Mouse (Mus musculus) heart, embryonic 12.5 days (tissue): ENCODE results near the gene Fancl. TPM values are rescaled to one million over a fixed set of nuclear protein-coding genes. Genes with fewer than 3 reads are reported as not detected.

ENCODE experiments used
- ATAC-seq: fragments of 200-750 bp; cut with Nextera tagmentation; 2 replicates; pipeline ENCODE4 v1.8.0; 2017; ENCODE audit warnings: moderate TSS enrichment, moderate library complexity; ENCODE audit not compliant: insufficient number of reproducible peaks, low FRiP score
- H3K27ac ChIP-seq: fragments of 300-500 bp; sonication (generic); 2 replicates; pipeline ENCODE4 v1.5.1; 2016; ENCODE audit warnings: mild to moderate bottlenecking, moderate library complexity; ENCODE audit not compliant: poor library complexity, severe bottlenecking
- H3K27me3 ChIP-seq: fragments of 300-500 bp; sonication (generic); replicated peaks from 2 replicates; pipeline ENCODE4 v1.6.1; 2016; ENCODE audit warnings: mild to moderate bottlenecking, moderate library complexity
- H3K36me3 ChIP-seq: fragments of 300-500 bp; sonication (generic); 2 replicates; pipeline ENCODE4 v1.6.1; 2016; ENCODE audit warnings: mild to moderate bottlenecking, moderate library complexity
- H3K4me1 ChIP-seq: fragments of 300-500 bp; sonication (generic); replicated peaks from 2 replicates; pipeline ENCODE4 v1.6.1; 2016; ENCODE audit warnings: mild to moderate bottlenecking
- H3K4me2 ChIP-seq: fragments of 300-500 bp; sonication (generic); 2 replicates; pipeline ENCODE4 v1.6.1; 2016; ENCODE audit warnings: mild to moderate bottlenecking, moderate library complexity
- H3K4me3 ChIP-seq: fragments of 300-500 bp; sonication (generic); 2 replicates; pipeline ENCODE4 v1.5.1; 2016; ENCODE audit warnings: mild to moderate bottlenecking
- H3K9ac ChIP-seq: fragments of 300-500 bp; sonication (generic); 2 replicates; pipeline ENCODE4 v1.6.1; 2016; ENCODE audit warnings: mild to moderate bottlenecking, moderate library complexity
- H3K9me3 ChIP-seq: fragments of 300-500 bp; sonication (generic); replicated peaks from 2 replicates; pipeline ENCODE4 v1.6.1; 2016; ENCODE audit warnings: mild to moderate bottlenecking, moderate library complexity
- WGBS: fragments of 180-500 bp; shearing (Covaris S2); methylation state at CpG from one replicate; pipeline ENCODE4 v1.1.7; 2016; 5-methylcytosine and 5-hydroxymethylcytosine counted together
- polyA plus RNA-seq: library from polyadenylated mRNA; unstranded; fragments of >200 nt; fragmentation: Nextera tagmentation; extraction: Ambion mirVana; gene quantifications from 2 replicates; pipeline ENCODE4 v1.2.1, GENCODE M21; 2016

Fancl gene
- polyA plus RNA-seq, 1 experiment from 2014 or later, result 24.6 TPM

DNA sequence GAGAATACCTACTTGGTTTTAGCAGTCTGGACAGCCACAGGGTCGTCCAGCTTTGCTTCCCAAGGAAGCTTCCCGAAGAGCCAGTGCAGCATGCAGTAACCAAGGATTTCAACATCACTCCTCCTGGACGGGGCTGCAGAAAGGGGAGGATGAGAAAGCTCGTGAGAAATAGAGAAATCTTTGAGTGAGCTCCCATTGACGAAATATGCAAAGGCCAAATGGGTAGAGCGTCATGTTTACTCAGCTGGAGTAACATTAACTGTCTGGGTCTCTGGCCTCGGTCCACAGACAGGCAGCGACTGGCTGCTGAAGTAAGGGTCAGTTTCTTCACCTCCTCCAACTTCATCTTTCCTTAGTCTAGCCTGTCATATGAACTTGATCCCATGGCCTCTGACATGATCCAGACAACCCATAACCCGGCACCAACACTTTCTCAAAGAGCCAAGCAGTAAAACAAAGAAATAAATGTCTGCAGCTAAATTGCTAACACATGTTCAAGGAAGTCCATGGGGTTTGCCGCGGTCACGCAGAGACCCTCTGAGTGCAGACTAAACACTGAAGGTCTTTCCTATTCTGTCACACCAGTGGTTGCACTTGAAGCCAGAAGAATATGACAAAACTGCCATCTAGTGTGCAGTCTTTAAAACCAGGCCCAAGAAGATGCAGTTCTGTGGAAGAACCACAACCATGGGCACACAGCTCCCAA is 104.0 kb downstream of the Fancl start:
- peaks cover 3% of the 10 kb centered on the region; the same call in 1 of the 2 replicates for H3K36me3 ChIP-seq
- no peaks in the 10 kb centered on the region for H3K27me3 ChIP-seq
- H3K9me3 ChIP-seq, result no peaks in the 10 kb centered on the region
- H3K9ac ChIP-seq, result no peak overlapping the region
- 57% methylated on average over 12 of the region's 12 CpGs for WGBS
- ATAC-seq, result peak; percentile 57
- H3K4me3 ChIP-seq, result no peak overlapping the region
- 0 out of 2 replicates have a peak overlapping the region, but pooled peaks have one; percentile 3 for H3K27ac ChIP-seq
- no peaks in the 10 kb centered on the region for H3K4me1 ChIP-seq
- no peak overlapping the region for H3K4me2 ChIP-seq

GRCm38 (mm10) chr11:26495951-26496350 is 110.0 kb downstream of the Fancl start:
- ATAC-seq, result no peak
- Histone ChIP-seq H3K27ac (no peak overlapping the region), H3K4me2 (no peak overlapping the region), H3K27me3 (no peaks in the 10 kb centered on the region), H3K4me1 (no peaks in the 10 kb centered on the region), H3K4me3 (no peak overlapping the region), H3K9ac (no peak overlapping the region), H3K9me3 (no peaks in the 10 kb centered on the region), H3K36me3 (no peaks in the 10 kb centered on the region)
- 85% methylated on average over 5 of the region's 5 CpGs for WGBS

DNA sequence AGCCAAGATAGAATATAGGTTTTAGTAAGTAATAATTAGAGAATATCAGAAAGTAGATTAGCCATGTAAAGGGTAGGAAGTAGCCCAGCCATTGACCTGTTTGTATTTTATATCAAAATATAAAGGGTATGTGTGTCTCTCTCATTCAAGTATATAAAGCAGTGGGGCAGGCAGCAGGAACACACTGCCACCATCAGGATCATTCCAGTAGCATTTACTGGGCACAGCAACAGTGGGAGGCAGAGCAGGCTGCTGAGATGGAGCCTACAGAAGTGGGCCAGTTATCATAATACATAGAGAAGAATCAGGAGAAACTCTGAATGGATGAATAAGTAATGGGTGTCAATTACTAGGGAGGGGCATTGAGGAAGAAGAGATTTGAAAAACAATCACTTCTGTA is 127.7 kb downstream of the Fancl start:
- no peaks in the 10 kb centered on the region for H3K27me3 ChIP-seq
- ATAC-seq, result no peak
- H3K9ac ChIP-seq, result no peak overlapping the region
- no peak overlapping the region for H3K27ac ChIP-seq
- H3K36me3 ChIP-seq, result peaks cover 3% of the 10 kb centered on the region; the same call in 1 of the 2 replicates
- H3K9me3 ChIP-seq, result no peaks in the 10 kb centered on the region
- no peak overlapping the region for H3K4me3 ChIP-seq
- H3K4me2 ChIP-seq, result no peak overlapping the region
- peaks cover 5% of the 10 kb centered on the region; the same call in 1 of the 2 replicates for H3K4me1 ChIP-seq

- ATAC-seq, result 0 out of 2 replicates have a peak, but pooled peaks have one; percentile 45
- Histone ChIP-seq H3K4me3 (no peak overlapping the region), H3K36me3 (no peaks in the 10 kb centered on the region), H3K4me2 (no peak overlapping the region), H3K9ac (no peak overlapping the region), H3K27me3 (no peaks in the 10 kb centered on the region), H3K4me1 (peaks cover 11% of the 10 kb centered on the region; the same call in 1 of the 2 replicates), H3K27ac (peak overlapping the region; percentile 47; the same call in 1 of the 2 replicates), H3K9me3 (no peaks in the 10 kb centered on the region)
- WGBS, result 44% methylated on average over 2 of the region's 2 CpGs
Measured at GRCm38 (mm10) chr11:26516086-26516485, 130.2 kb downstream of the Fancl start.

DNA sequence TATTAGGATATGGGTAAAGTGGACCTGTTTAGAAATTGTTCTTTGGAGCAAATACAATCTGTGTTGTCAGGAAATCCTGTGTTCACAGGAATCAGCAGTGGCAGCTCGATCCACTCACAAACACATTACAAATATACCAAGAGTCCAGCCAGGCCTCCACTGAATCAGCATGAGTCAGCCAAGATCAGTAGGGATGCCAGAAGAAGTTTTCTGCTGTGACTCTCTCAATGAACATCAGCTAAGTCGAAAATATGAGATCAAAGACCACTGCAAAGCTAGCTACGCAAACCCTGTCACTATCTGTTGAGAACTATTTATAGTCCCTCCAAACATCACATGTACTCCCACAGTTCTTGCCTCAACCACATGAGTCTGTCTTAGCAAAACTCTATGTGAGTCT is 133.1 kb downstream of the Fancl start:
- H3K27ac ChIP-seq, result no peak overlapping the region
- H3K9ac ChIP-seq, result no peak overlapping the region
- WGBS, result 45% methylated on average over 3 of the region's 3 CpGs
- H3K36me3 ChIP-seq, result peaks cover 3% of the 10 kb centered on the region
- H3K27me3 ChIP-seq, result no peaks in the 10 kb centered on the region
- no peak overlapping the region for H3K4me2 ChIP-seq
- no peak overlapping the region for H3K4me3 ChIP-seq
- H3K4me1 ChIP-seq, result peaks cover 11% of the 10 kb centered on the region; the same call in 1 of the 2 replicates
- no peak for ATAC-seq
- no peaks in the 10 kb centered on the region; the same call in 1 of the 2 replicates for H3K9me3 ChIP-seq

Other genes with a start within 250 kb of the Fancl start
- gene 5730522E02Rik, start 175.4 kb upstream of the Fancl start, polyA plus RNA-seq, result 1.1 and 1.4 TPM in 2 replicates
- not detected in 2 replicates for gene Gm6899, start 207.1 kb downstream of the Fancl start, polyA plus RNA-seq
- gene Vrk2, start 207.9 kb downstream of the Fancl start, polyA plus RNA-seq, result 17.1 and 18.5 TPM in 2 replicates